Mouse (Mus musculus): ENCODE measurements around the gene Vsx2. TPM values are rescaled to one million over a fixed set of nuclear protein-coding genes. Genes with fewer than 3 reads are reported as not detected.

Vsx2 gene
- total RNA-seq, 2 experiments from 2014 or later: 0.26 to 0.35 TPM

- DNase-seq (ENCODE audit: low spot score in 2 of 2): no peak
These were observed 2.1 kb downstream of the Vsx2 start for GRCm38 (mm10) chr12:84571466-84572340.

DNA sequence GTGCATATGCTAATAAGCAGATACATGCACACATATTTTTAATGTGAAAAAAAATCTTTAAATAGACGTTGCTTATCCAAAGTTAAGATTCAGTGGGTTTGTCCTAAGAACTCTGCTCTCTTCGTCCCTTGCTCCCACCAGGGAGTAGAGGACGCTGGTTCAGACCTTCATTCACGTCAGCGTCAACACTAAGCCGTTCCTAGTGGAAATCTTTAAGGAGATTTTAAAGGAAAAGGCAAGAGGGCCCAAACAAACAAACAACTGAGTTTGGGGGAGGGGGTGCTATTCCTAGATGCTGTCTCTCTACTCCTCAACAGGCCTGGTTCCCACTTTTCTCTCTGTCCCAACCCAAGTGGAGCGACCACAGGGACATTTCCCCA is 2.8 kb downstream of the Vsx2 start:
- no peak for DNase-seq (ENCODE audit: low spot score in 2 of 2)

DNA sequence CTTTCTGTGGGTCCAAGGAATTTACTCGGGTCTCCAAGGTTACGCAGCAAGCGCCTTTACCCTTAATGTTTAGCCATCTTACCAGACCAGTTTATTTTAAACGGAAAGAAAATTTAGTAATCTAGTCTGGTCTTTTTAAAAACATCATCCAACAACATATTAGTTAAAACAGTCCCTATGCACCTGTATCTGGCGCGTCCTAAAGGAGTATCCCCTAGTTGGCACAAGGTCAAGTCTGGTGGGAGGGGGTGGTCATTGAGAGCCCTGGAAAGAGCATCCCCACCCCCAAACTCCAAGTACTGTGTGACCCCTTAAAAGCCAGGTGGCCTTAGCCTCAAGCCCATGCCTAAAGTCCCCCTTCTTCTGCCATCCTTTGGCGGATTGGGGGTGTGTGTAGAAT is 3.5 kb downstream of the Vsx2 start:
- DNase-seq (ENCODE audit: low spot score in 2 of 2): no peak

- no peak for DNase-seq (ENCODE audit: low spot score in 2 of 2)
These were observed 8.3 kb downstream of the Vsx2 start for GRCm38 (mm10) chr12:84577768-84578439.

- DNase-seq (ENCODE audit: low spot score in 2 of 2): no peak
These were observed 8.8 kb downstream of the Vsx2 start for GRCm38 (mm10) chr12:84578440-84578770.

DNA sequence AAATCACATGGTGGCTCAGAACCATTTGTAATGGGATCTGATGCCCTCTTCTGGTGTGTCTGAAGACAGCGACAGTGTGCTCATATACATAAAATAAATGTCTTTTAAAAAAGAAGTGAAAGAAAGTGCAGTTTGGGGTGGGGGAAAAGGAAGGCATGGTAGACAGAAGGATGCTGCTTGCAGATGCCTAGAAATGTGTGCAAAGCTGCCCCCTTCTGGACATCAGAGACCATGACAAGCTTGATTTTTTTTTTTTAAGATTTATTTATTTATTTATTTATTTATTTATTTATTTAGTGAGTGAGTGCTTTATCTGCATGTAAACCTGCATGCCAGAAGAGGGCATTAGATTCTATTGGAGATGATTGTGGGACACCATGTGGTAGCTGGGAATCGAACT is 11.7 kb downstream of the Vsx2 start:
- no peak for DNase-seq (ENCODE audit: low spot score in 2 of 2)

DNA sequence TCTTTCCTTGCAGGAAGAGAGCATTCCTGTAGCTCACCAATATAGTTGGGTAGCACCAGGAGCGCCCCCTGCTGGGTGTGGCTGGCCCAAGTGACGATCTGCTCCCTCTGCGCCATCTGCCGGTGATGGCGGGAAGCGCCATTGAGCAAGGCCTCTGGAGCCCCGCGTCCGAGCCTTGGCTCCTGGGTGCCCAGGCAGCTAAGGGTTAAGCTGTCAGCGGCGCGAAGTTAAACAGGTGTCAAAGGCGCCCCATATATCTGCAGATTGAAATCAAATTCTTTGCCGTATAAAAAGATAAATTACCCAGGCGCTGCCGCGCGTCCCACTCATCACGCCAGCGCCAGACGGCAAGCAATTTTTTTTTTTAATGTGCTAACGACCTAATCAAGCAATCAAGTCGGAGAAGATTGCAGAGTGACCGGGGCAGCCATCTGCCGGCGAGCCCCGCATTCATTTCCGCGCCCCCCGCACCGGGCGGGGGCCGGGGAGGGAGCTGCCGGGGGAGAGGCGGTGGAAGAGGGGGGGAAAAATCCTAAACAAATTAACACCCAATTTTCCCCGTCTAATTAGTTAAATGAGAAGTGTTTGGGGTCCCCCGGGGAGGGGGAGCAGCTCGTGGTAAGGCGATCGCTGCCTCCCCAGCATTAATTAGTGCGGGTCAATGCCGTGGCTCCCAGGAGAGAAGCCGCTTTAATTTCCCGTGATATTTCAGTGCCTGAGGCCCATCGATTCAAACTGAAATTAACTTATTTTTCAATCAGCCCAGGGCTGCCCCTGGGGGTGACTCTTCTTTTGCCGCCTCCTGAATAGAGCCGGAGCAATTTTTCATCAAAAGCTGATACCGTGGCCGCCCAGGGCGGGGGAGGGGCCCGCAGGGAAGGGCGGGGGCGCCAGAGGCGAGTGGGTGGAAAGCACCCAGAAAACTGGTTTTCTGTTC is 20.5 kb downstream of the Vsx2 start:
- DNase-seq (ENCODE audit: low spot score in 2 of 2): peak; percentile 96 to 99

- DNase-seq (ENCODE audit: low spot score in 2 of 2): no peak
These were observed 28.8 kb downstream of the Vsx2 start for GRCm38 (mm10) chr12:84598324-84598723.

GRCm38 (mm10) chr12:84604001-84604400 is 34.4 kb downstream of the Vsx2 start:
- DNase-seq (ENCODE audit: low spot score in 2 of 2): no peak

DNA sequence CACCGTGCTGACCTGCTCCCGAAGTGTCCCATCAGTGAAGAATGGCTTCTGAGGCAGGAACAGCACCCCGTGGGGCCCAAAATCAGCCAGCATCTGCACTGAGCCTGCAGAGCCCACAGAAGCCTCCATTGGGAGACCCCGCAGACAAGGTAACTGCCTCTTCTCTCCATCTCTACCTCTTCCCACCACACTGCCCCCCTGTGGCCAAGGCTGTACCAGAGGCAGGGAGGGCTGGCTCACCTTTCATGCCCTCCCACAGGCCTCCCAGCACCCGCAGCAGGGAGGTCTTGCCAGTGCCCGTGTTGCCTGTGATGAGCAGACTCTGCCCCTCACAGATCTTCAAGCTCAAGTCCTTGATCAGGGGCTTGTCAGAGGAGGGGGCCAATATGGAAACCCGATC is 36.3 kb downstream of the Vsx2 start:
- DNase-seq (ENCODE audit: low spot score in 2 of 2): peak in 1 of 2 experiments; percentile 21

DNA sequence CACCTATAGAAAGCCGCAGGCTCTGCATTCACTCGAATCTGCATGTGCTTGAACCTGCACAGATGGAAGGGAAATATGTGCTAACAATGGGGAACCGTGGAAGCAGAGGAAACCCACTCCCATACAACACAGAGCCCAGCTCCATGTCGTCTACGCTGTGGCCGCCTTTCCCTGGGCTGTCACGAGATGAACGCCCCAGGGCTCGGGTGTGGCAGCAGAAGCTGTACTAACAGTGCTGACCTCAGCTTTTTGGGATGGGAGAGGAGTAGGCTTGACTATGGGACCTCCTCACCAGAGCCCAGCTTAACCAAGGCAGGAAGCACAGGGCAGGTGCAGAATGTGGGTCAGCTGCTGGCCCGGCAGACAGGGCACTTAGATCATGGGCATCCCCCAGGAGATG is 42.2 kb downstream of the Vsx2 start:
- no peak for DNase-seq (ENCODE audit: low spot score in 2 of 2)

DNA sequence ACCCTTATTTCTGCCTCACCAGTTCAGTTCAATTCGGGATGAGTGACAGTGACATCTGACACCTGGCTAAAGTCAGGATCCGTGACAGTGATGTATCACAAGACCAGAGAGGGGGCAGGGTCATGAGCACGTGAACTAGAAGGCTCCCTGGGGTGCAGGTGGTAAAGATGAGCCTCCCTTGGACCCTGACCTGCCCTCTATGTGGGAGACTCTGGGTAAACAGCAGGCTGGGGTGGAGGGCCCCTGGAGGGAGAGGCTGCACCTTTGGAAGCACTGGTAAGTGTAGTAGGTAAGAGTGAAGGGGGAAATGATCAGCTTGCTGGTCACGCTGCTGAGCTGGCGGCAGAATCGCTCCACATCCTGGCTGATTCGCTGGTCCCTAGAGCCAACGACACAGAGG is 43.0 kb downstream of the Vsx2 start:
- no peak for DNase-seq (ENCODE audit: low spot score in 2 of 2)

- no peak for DNase-seq (ENCODE audit: low spot score in 2 of 2)
These were observed 44.4 kb downstream of the Vsx2 start for GRCm38 (mm10) chr12:84614001-84614400.

GRCm38 (mm10) chr12:84614524-84614923 is 45.0 kb downstream of the Vsx2 start:
- peak; percentile 63 to 64 for DNase-seq (ENCODE audit: low spot score in 2 of 2)

DNA sequence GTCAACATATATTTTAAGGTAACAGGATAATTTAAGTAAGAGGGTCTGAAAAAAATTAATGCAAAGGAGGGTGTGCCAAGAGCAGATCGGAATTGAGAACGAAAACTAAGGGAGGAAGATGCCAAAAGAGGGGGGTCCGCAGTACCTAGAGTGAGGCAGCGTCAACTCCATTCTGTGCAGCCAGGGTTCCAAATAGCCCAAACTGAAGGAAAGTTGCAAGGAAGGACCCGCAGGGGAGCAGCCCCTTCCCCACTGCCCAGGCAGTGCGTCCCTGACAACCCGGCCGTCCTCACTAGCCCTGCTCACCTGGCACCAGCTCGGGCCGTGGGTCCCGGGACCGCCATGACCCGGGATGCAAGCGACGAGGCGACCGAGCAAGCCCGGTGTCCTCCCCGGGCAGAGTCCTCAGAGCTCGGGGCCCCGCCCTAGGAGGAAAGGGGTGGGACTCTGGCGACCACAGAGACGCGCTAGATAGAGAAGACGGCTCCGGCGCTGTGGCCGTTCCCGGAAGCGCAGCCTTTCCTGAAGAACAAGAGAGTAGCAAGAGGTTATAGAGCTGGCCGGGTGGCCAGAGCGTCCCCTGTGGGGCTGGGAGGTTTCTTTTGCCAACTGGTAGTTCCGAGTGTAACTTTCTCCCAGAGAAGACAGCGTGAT is 47.5 kb downstream of the Vsx2 start, which contains the start of gene Abcd4:
TSS of gene Abcd4 (minus strand) at position 437 of the 654 bp plus-strand sequence.
- peak; percentile 87 to 93 for DNase-seq (ENCODE audit: low spot score in 2 of 2)

DNA sequence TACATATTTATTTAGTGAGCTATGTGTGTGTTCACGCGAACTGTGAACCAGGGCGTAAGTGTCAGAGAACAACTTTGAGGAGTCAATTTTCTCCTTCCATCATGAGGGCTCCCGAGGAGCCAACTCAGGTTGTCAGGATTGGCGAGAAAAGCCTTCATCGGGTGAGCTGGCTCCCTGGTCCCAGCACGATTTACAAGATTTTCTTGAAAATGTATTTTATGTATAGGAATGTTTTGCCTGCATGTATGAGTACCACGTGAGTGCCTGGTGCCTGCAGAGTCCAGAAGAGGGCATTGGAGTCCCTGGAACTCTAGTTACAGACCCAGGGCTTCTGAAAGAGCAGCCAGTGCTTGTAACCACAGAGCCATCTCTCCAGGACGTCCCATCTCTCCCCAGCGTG is 48.1 kb downstream of the Vsx2 start:
- DNase-seq (ENCODE audit: low spot score in 2 of 2): no peak

DNA sequence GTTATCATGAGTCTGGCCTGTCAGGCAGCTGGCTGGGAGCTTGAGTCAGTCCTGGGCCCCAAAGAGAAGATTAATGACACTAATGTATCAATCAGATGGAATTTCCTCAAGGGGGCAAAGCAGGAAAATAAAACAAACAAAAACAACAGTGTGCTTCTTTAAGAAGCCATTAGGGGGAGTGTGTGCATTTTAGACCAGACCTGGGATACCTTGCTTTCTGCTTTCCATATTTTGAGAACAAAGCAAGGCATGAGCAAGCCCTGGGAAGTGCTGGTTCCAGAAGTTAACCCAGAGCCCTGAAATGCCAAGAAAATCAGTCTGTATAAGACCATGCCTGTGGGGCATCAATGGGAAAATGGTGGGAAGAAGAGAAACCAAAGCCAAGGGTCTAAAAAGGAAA is 51.4 kb downstream of the Vsx2 start:
- no peak for DNase-seq (ENCODE audit: low spot score in 2 of 2)

- no peak for DNase-seq (ENCODE audit: low spot score in 2 of 2)
These were observed 55.0 kb downstream of the Vsx2 start for GRCm38 (mm10) chr12:84624601-84625000.

DNA sequence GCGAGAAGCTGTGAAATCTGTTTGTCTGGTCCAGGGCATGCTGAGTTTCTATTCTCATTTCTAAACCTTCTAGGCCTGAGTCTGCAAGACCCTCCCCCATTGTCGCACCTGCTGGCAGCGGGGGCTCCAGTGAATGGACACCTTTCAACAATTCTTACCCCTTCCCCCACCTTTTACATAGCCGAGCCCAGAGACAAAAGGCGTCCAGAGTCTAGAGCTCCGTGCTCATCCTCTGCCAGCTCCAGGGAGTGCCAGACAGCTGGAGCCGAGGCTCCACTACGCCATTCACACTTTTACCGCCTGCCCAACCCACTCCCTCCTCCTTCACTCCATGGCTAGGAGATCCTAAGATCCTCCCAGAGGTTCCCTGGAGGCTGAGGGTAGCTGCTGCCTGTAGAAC is 55.6 kb downstream of the Vsx2 start:
- peak; percentile 13 to 36 for DNase-seq (ENCODE audit: low spot score in 2 of 2)

GRCm38 (mm10) chr12:84631867-84632266 is 62.3 kb downstream of the Vsx2 start:
- no peak for DNase-seq (ENCODE audit: low spot score in 2 of 2)

DNA sequence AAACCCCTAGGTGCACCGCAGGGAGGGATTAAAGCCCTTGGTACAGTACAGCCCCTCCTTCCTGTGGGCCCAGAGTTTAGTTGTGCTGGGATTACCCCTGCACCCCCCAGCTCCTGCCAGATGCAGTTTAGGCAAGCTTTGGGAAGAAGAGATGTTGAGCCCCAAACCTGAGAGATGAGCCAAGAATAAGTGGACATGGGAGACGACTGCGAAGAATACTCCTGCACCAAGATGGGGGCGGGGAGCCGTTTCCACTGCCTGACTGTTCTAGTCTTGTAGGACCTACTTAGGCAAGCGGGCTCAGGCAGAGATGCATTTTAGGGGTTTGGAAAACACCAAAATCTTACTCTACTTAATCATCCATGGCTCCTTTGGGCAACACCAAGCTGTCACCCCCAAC is 70.7 kb downstream of the Vsx2 start:
- no peak for DNase-seq (ENCODE audit: low spot score in 2 of 2)
